Mouse (Mus musculus): ENCODE data around the gene Gm20815.
"Not testable (repeated sequence)": the region's sequence is repeated elsewhere in the genome, so short reads cannot be mapped to it uniquely, and the experiment has no call there.

The Gm20815 gene

DNA sequence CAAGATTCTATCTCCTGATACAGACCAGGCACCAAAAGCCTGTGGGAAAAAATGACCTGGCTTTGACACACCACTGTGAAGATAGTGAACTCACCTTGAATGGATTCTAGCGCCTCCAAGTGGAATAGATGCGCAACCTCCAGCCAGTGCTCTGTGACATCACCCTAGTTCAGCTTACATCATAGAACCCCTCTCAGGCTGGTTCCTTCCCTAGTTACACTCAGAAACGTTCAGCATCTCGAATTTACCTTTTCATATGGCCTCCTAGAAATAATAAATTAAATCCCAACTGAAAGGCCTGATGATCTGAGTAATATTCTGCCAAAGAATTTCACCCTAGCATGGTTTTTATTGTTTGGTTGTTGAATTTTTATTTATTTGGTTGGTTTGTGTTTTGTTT is at the start of gene Gm20815:
Gene Gm20815 (minus strand): TSS at position 101 of the 400 bp plus-strand sequence.
- not testable (repeated sequence) for DNase-seq (ENCODE audit: low read depth, low spot score)

All from mesoderm, embryonic 11.5 days (tissue).